Mouse (Mus musculus): Measurements from ENCODE around the gene Ptprn2. TPM values are rescaled to one million over a fixed set of nuclear protein-coding genes. Genes with fewer than 3 reads are reported as not detected.

Ptprn2 gene
- total and polyA plus RNA-seq, 3 experiments = 0.17 TPM; not detected in 2

GRCm38 (mm10) chr12:117049829-117050228 lies 564.3 kb downstream of the Ptprn2 start:
- in situ Hi-C loops (cut with MboI; ENCODE audit: low pct_ligation_motif_present, low pct_unique_long_range_greater_than_20kb, low sequenced_read_pairs) (no loop called here), dilution Hi-C loops (cut with MboI; ENCODE audit: extremely low pct_ligation_motif_present, extremely low pct_unique_long_range_greater_than_20kb, low sequenced_read_pairs) (no loop called here)
- TF ChIP-seq MAFK (IDR thresholded peaks at IDR 0.05; ENCODE audit: insufficient replicate concordance, low read length) = no peak
- no peak for TF ChIP-seq EP300 (IDR thresholded peaks at IDR 0.05; ENCODE audit: low read length)
- no peak for TF ChIP-seq MYC (IDR thresholded peaks at IDR 0.05; ENCODE audit: low read depth, low read length)
- TF ChIP-seq SIN3A (IDR thresholded peaks at IDR 0.05; ENCODE audit: low read length) = no peak
- no peak for TF ChIP-seq USF1 (IDR thresholded peaks at IDR 0.05; ENCODE audit: low read depth, low read length)
- TF ChIP-seq NRF1 (IDR thresholded peaks at IDR 0.05; ENCODE audit: low read depth, low read length) = no peak
- TF ChIP-seq POLR2A (IDR thresholded peaks at IDR 0.05; ENCODE audit: low read depth, low read length) = no peak
- TF ChIP-seq PAX5 (IDR thresholded peaks at IDR 0.05; ENCODE audit: low read length) = no peak
- no peak for TF ChIP-seq MAX (IDR thresholded peaks at IDR 0.05; ENCODE audit: low read length)
- TF ChIP-seq MAZ (IDR thresholded peaks at IDR 0.05; ENCODE audit: low read depth, low read length) = no peak
- no peak for TF ChIP-seq POLR2AphosphoS2 (IDR thresholded peaks at IDR 0.05; ENCODE audit: low read depth, low read length)
- TF ChIP-seq ZNF384 (IDR thresholded peaks at IDR 0.05; ENCODE audit: low read depth, low read length) = no peak
- TF ChIP-seq ZC3H11A (IDR thresholded peaks at IDR 0.05; ENCODE audit: low read depth, low read length) = no peak
- TF ChIP-seq CTCF (conservative IDR thresholded peaks at IDR 0.05 in 1 of 2, IDR thresholded peaks at IDR 0.05 in 1 of 2; ENCODE audit: low read depth in 2 of 2, low read length in 2 of 2) = no peak
- no peak for TF ChIP-seq JUN (IDR thresholded peaks at IDR 0.05; ENCODE audit: insufficient read depth, low read depth, low read length)
- TF ChIP-seq IRF4 (IDR thresholded peaks at IDR 0.05; ENCODE audit: low read depth, low read length) = no peak
- no peak for TF ChIP-seq UBTF (IDR thresholded peaks at IDR 0.05; ENCODE audit: low read depth, low read length)
- no peak for TF ChIP-seq CHD2 (IDR thresholded peaks at IDR 0.05; ENCODE audit: low read length)
- TF ChIP-seq RAD21 (IDR thresholded peaks at IDR 0.05; ENCODE audit: low read depth, low read length) = no peak
- Histone ChIP-seq H3K4me2 (ENCODE audit: insufficient read depth, low read depth, poor library complexity, severe bottlenecking) (no peak overlapping the region), H3K9me3 (replicated peaks; ENCODE audit: low read length) (no peaks in the 10 kb centered on the region), H3K27me3 (replicated peaks) (peaks cover 14% of the 10 kb centered on the region), H3K9ac (ENCODE audit: insufficient read depth, low read depth) (no peak overlapping the region), H3K4me3 (replicated peaks in 1 of 3; ENCODE audit: low read depth in 2 of 3, low read length in 2 of 3, poor library complexity in 1 of 3) (no peak overlapping the region), H3K27ac (ENCODE audit: insufficient read depth, low read depth) (no peak overlapping the region), H3K79me2 (replicated peaks; ENCODE audit: control insufficient read depth, extremely low read depth, insufficient read depth, poor library complexity, severe bottlenecking) (no peaks in the 10 kb centered on the region), H3K36me3 (replicated peaks in 1 of 2; ENCODE audit: control insufficient read depth in 1 of 2, insufficient read depth in 1 of 2, low read length in 1 of 2) (no peaks in the 10 kb centered on the region), H3K4me1 (ENCODE audit: control insufficient read depth in 1 of 2, insufficient read depth in 2 of 2) (no peaks in the 10 kb centered on the region)
- DNase-seq (ENCODE audit: extremely low read depth) = no peak

DNA sequence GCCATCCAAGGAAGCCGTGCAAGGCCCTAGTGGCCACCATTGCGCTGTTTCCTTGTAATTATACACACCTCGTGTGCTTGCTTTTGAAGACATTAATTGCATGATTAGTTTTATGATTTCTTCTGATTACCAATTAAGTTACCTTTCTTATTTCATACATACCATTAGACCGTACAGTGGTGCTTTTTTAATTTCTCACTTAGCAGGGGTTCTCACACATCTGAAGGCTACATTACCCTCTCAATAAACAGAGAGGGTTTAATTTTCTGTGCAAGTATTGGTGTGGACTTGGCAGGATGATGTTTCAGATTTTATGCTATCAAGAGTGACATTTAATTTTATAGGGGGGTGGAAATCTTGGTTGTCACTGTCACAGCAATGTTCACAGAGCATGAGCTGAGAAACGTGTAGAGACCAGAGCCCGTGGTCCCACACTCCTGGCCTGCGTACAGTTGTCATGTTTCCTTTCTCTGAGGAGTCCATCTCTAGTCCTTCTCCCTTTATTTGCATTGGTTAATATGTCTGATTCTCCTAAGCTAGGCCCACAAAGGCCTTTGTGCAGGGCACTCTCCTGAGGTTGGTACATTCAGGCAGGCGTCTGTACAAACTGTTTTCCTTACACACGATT lies 567.8 kb downstream of the Ptprn2 start:
- no peak for DNase-seq (ENCODE audit: extremely low read depth)
- peaks cover 0 to 3% of the 10 kb centered on the region in 2 experiments; a peak in 2 of 4 replicates for H3K4me1 ChIP-seq (ENCODE audit: control insufficient read depth in 1 of 2, insufficient read depth in 2 of 2)
- no peaks in the 10 kb centered on the region for H3K36me3 ChIP-seq (replicated peaks in 1 of 2; ENCODE audit: control insufficient read depth in 1 of 2, insufficient read depth in 1 of 2, low read length in 1 of 2)
- TF ChIP-seq ZKSCAN1 (IDR thresholded peaks at IDR 0.05; ENCODE audit: borderline replicate concordance, low read depth, low read length) = no peak
- TF ChIP-seq MAZ (IDR thresholded peaks at IDR 0.05; ENCODE audit: low read depth, low read length) = no peak
- TF ChIP-seq USF1 (IDR thresholded peaks at IDR 0.05; ENCODE audit: low read depth, low read length) = no peak
- no peak for TF ChIP-seq CHD2 (IDR thresholded peaks at IDR 0.05; ENCODE audit: low read length)
- no peak for TF ChIP-seq BHLHE40 (IDR thresholded peaks at IDR 0.05; ENCODE audit: low read depth, low read length)
- TF ChIP-seq RCOR1 (conservative IDR thresholded peaks at IDR 0.05; ENCODE audit: low read depth, low read length) = no peak
- no peak for TF ChIP-seq MAFK (IDR thresholded peaks at IDR 0.05; ENCODE audit: insufficient replicate concordance, low read length)
- TF ChIP-seq RAD21 (IDR thresholded peaks at IDR 0.05; ENCODE audit: low read depth, low read length) = no peak
- TF ChIP-seq GABPA (IDR thresholded peaks at IDR 0.05; ENCODE audit: insufficient replicate concordance, low read depth, low read length) = no peak
- H3K9me3 ChIP-seq (replicated peaks; ENCODE audit: low read length) = no peaks in the 10 kb centered on the region
- dilution Hi-C loops (cut with MboI; ENCODE audit: extremely low pct_ligation_motif_present, extremely low pct_unique_long_range_greater_than_20kb, low sequenced_read_pairs) (no loop called here), in situ Hi-C loops (cut with MboI; ENCODE audit: low pct_ligation_motif_present, low pct_unique_long_range_greater_than_20kb, low sequenced_read_pairs) (no loop called here)
- H3K79me2 ChIP-seq (replicated peaks; ENCODE audit: control insufficient read depth, extremely low read depth, insufficient read depth, poor library complexity, severe bottlenecking) = no peaks in the 10 kb centered on the region
- H3K4me3 ChIP-seq (replicated peaks in 1 of 3; ENCODE audit: low read depth in 2 of 3, low read length in 2 of 3, poor library complexity in 1 of 3) = no peak overlapping the region
- H3K9ac ChIP-seq (ENCODE audit: insufficient read depth, low read depth) = no peak overlapping the region
- H3K27ac ChIP-seq (ENCODE audit: insufficient read depth, low read depth) = no peak overlapping the region
- no peak overlapping the region for H3K4me2 ChIP-seq (ENCODE audit: insufficient read depth, low read depth, poor library complexity, severe bottlenecking)
- H3K27me3 ChIP-seq (replicated peaks) = peaks cover 6% of the 10 kb centered on the region
